Mouse (Mus musculus) intestine, embryonic 15.5 days (tissue): ENCODE results near the gene Cgnl1. TPM values are rescaled to one million over a fixed set of nuclear protein-coding genes. Genes with fewer than 3 reads are reported as not detected.
A peak's percentile ranks its signal among the peaks of the same experiment; 100 is the strongest.

ENCODE experiments used
- ATAC-seq: fragments of 200-750 bp; cut with Nextera tagmentation; 2 replicates; pipeline ENCODE4 v1.8.0; 2017; ENCODE audit warnings: moderate TSS enrichment, moderate library complexity
- H3K27ac ChIP-seq: fragments of 300-500 bp; sonication (generic); 2 replicates; pipeline ENCODE4 v1.5.1; 2015; ENCODE audit warnings: mild to moderate bottlenecking, inconsistent platforms
- H3K27me3 ChIP-seq: fragments of 300-500 bp; sonication (generic); replicated peaks from 2 replicates; pipeline ENCODE4 v1.6.1; 2015; ENCODE audit warnings: inconsistent platforms
- H3K36me3 ChIP-seq: fragments of 300-500 bp; sonication (generic); 2 replicates; pipeline ENCODE4 v1.6.1; 2015; ENCODE audit warnings: inconsistent platforms
- H3K4me1 ChIP-seq: fragments of 300-500 bp; sonication (generic); replicated peaks from 2 replicates; pipeline ENCODE4 v1.6.1; 2015; ENCODE audit warnings: inconsistent platforms
- H3K4me2 ChIP-seq: fragments of 300-500 bp; sonication (generic); replicated peaks from 2 replicates; pipeline ENCODE4 v1.6.1; 2015; ENCODE audit warnings: mild to moderate bottlenecking, inconsistent platforms
- H3K4me3 ChIP-seq: fragments of 300-500 bp; sonication (generic); replicated peaks from 2 replicates; pipeline ENCODE4 v1.5.1; 2015; ENCODE audit warnings: inconsistent platforms
- H3K9ac ChIP-seq: fragments of 300-500 bp; sonication (generic); 2 replicates; pipeline ENCODE4 v1.6.1; 2015; ENCODE audit warnings: inconsistent platforms
- H3K9me3 ChIP-seq: fragments of 300-500 bp; sonication (generic); 2 replicates; pipeline ENCODE4 v1.6.1; 2016; ENCODE audit warnings: inconsistent platforms
- WGBS: fragments of 180-500 bp; shearing (Covaris S2); methylation state at CpG from one replicate; pipeline ENCODE4 v1.1.7; 2015; 5-methylcytosine and 5-hydroxymethylcytosine counted together
- polyA plus RNA-seq: library from polyadenylated mRNA; unstranded; fragments of >200 nt; fragmentation: Nextera tagmentation; extraction: Ambion mirVana; gene quantifications from 2 replicates; pipeline ENCODE4 v1.2.1, GENCODE M21; 2015

Cgnl1 gene
- polyA plus RNA-seq, 1 experiment from 2014 or later, result 9.0 TPM

DNA sequence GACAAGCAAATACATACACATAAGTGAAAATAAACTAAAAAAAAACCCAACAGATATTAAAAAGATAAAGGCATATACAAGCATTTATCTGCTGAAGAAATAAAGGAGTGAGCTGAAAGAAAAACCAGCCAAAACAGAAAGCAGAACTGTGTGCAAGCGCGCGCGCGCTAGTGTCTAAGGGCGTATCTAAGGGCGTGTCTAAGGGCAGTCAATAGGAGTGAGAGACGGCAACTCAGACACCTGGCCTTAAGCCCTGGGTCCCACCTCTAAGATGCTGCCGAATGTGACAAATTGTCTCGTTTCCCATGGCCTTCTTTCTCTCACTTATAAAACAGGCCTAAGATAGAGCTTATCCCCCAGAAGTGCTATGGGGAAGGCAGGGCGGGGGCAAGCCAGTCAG, 6.9 kb downstream of the Cgnl1 start:
- peaks cover 15% of the 10 kb centered on the region for H3K4me1 ChIP-seq
- no peak overlapping the region for H3K27ac ChIP-seq
- no peaks in the 10 kb centered on the region for H3K36me3 ChIP-seq
- H3K27me3 ChIP-seq, result no peaks in the 10 kb centered on the region
- 50% methylated on average over 11 of the region's 11 CpGs for WGBS
- ATAC-seq, result 0 out of 2 replicates have a peak, but pooled peaks have one; percentile 42
- H3K4me2 ChIP-seq, result no peak overlapping the region
- no peak overlapping the region for H3K9ac ChIP-seq
- H3K4me3 ChIP-seq, result no peak overlapping the region
- no peaks in the 10 kb centered on the region for H3K9me3 ChIP-seq

DNA sequence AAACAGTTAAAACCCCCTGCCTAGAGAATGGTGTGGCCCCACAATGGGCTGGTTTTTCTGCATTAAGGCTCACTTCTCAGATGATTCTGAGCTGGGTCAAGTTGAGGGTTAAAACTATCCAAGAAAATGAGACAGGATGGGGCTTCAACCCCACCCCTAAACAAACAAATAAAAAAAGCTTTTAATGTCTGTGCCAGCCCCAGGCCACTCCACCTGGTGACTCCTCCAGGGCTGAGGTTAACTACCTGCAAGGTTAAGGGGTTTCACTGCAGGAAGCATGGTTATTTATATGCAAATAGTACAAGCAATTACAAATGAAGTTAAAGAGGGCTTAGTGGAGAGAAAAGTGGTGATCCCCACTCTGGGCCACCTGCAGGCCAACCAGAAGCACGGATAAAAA, 8.1 kb downstream of the Cgnl1 start:
- Histone ChIP-seq H3K27ac (no peak overlapping the region), H3K36me3 (no peaks in the 10 kb centered on the region), H3K9ac (no peak overlapping the region), H3K27me3 (no peaks in the 10 kb centered on the region), H3K4me2 (no peak overlapping the region), H3K4me3 (no peak overlapping the region), H3K4me1 (peaks cover 12% of the 10 kb centered on the region), H3K9me3 (no peaks in the 10 kb centered on the region)
- no peak for ATAC-seq
- 18% methylated on average over 1 of the region's 1 CpGs for WGBS

DNA sequence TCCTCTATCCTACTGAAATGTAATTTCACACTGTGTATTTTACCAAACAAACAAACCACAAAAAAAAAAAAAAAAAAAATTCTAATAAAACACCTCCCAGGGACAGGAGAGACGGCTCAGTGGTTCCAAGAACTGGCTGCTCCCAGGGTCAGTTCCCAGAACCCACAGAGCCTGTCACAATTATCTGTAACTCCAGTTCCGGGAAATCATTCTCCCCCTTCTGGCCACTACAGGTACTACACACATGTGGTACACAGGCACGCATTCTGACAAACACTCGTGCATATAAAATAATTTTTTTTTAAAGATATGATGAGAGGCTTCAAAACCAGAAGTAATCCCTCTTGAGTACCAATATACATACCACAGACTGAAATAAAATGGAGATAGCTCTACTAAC, 9.7 kb downstream of the Cgnl1 start:
- WGBS, result 88% methylated on average over 4 of the region's 4 CpGs
- Histone ChIP-seq H3K36me3 (no peaks in the 10 kb centered on the region), H3K4me3 (no peak overlapping the region), H3K4me1 (peaks cover 19% of the 10 kb centered on the region), H3K27ac (no peak overlapping the region), H3K4me2 (no peak overlapping the region), H3K27me3 (no peaks in the 10 kb centered on the region), H3K9me3 (no peaks in the 10 kb centered on the region), H3K9ac (no peak overlapping the region)
- ATAC-seq, result no peak

DNA sequence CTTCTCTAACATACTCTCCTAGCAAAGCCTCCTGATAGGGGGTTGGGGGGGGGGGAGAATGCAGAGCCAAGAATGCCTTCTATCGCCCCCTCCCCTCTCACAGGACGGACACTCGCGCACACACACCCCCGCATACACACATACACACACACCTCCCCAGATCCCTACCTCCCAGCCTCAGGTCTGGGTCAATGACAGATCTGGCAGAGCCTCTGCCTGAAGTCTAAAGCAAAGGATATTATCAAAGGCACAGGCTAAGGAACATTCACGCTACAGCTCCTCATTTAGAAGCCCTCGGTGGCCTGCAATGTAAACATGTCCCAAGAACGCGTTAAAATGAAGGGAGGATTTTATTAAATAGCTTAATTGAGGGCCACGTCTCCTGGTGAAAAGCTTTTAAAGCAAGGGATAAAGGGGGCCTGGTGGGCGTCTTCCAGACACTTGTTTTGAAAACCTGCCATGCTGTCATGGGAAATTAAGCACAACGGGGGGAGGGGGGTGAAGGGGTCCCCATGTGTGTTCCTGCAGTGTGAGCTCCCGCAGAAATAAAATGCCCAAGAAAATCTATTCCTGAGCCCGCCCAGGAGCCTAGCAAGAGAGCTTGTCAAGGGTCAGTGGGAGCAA, 10.8 kb downstream of the Cgnl1 start:
- H3K27ac ChIP-seq, result no peak overlapping the region
- H3K4me3 ChIP-seq, result no peak overlapping the region
- H3K4me1 ChIP-seq, result peaks cover 20% of the 10 kb centered on the region
- H3K9me3 ChIP-seq, result no peaks in the 10 kb centered on the region
- H3K36me3 ChIP-seq, result no peaks in the 10 kb centered on the region
- 25% methylated on average over 13 of the region's 14 CpGs for WGBS
- ATAC-seq, result no peak
- no peak overlapping the region for H3K4me2 ChIP-seq
- no peak overlapping the region for H3K9ac ChIP-seq
- no peaks in the 10 kb centered on the region for H3K27me3 ChIP-seq

DNA sequence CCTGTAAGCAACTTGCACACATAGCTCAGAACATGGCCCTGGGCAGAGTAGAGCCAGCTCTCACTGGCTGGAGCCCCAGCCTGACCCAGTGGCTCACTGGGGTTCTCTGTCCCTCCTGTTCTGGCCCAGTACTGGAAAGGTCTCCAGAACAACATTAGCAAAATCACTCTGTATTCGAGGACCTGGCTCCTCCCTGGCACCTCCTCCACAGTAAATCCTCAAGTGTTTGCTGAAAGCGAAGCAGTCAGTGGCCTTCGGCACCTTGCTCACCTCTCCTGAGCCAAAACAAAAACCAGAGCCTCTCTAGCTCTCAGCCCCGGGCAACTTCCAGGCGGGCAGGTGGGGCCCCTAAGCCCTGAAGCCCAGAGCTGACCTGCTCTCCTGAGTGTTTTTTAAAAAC, 11.5 kb downstream of the Cgnl1 start:
- peaks cover 20% of the 10 kb centered on the region for H3K4me1 ChIP-seq
- WGBS, result 25% methylated on average over 5 of the region's 5 CpGs
- no peak overlapping the region for H3K9ac ChIP-seq
- H3K27ac ChIP-seq, result no peak overlapping the region
- no peaks in the 10 kb centered on the region for H3K36me3 ChIP-seq
- H3K4me2 ChIP-seq, result no peak overlapping the region; the same call in 1 of the 2 replicates
- ATAC-seq, result 0 out of 2 replicates have a peak, but pooled peaks have one; percentile 34
- H3K9me3 ChIP-seq, result no peaks in the 10 kb centered on the region
- no peaks in the 10 kb centered on the region for H3K27me3 ChIP-seq
- no peak overlapping the region for H3K4me3 ChIP-seq

DNA sequence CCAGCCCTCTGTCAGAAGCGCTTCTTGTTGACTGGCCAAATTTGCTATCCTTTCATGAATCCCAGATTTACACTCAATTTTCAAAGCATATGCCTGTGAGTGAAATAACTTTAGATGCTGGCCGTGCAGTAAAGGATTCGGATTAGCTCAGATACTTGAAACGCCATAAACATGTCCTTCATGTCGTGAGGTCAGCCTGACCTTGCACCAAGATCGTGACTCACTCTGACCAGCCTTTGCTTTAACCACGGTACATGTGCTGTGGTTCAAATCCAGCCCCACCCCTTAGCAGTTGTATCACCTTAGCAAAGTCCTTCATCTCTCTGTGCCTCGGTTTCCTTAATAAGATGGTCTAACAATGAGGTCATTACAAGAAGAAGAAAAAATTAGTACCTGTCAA, 14.0 kb downstream of the Cgnl1 start:
- Histone ChIP-seq H3K4me2 (no peak overlapping the region), H3K9ac (no peak overlapping the region), H3K4me1 (peaks cover 23% of the 10 kb centered on the region), H3K27ac (no peak overlapping the region), H3K9me3 (no peaks in the 10 kb centered on the region), H3K36me3 (no peaks in the 10 kb centered on the region), H3K27me3 (no peaks in the 10 kb centered on the region), H3K4me3 (no peak overlapping the region)
- no peak for ATAC-seq
- 51% methylated on average over 8 of the region's 8 CpGs for WGBS

DNA sequence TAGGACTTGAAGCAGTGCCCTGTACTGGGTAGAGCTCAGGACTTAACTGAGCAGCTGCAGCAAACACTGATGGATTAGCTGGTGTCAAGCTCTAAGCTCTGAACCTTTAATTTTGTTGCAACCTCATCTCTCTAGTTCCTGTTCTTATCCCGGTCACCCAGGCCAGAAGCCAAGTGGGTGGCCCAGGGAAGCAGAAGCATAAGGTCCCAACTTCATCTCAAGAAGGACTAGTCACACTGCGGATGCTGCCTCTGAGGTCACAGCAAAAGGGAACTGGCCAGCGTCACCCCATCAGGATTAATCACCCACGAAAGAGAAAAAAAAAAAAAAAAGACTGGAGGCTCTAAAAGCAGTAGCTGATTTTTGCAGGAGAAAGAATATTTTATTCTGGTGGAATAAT, 14.5 kb downstream of the Cgnl1 start:
- H3K4me2 ChIP-seq, result no peak overlapping the region
- H3K9ac ChIP-seq, result no peak overlapping the region
- no peak overlapping the region for H3K27ac ChIP-seq
- ATAC-seq, result no peak
- no peak overlapping the region for H3K4me3 ChIP-seq
- H3K36me3 ChIP-seq, result no peaks in the 10 kb centered on the region
- H3K4me1 ChIP-seq, result peaks cover 23% of the 10 kb centered on the region
- H3K27me3 ChIP-seq, result no peaks in the 10 kb centered on the region
- WGBS, result 30% methylated on average over 4 of the region's 4 CpGs
- H3K9me3 ChIP-seq, result no peaks in the 10 kb centered on the region

DNA sequence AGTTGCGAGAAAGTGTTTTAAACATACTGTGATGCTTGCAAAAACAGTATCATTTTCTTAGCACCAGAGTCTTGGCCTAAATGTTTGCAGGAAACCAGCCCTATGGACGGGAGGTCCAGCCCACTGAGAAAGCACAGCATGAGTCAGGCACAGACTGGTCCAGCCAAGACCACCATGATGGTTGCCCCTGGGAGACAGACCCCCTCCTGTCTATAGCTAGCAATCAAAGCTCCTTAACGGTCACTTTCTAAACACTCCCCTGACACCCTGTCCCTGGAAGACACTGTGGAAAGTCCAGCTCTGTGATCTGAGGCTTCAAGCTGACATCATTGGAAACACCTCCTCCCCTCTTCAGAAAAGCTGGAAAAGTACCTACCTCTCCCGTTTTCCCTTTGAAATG, 17.4 kb downstream of the Cgnl1 start:
- no peaks in the 10 kb centered on the region for H3K36me3 ChIP-seq
- peaks cover 19% of the 10 kb centered on the region for H3K4me1 ChIP-seq
- H3K4me3 ChIP-seq, result no peak overlapping the region
- no peak overlapping the region for H3K27ac ChIP-seq
- 52% methylated on average over 4 of the region's 4 CpGs for WGBS
- no peak for ATAC-seq
- H3K4me2 ChIP-seq, result no peak overlapping the region
- H3K9me3 ChIP-seq, result no peaks in the 10 kb centered on the region
- no peaks in the 10 kb centered on the region for H3K27me3 ChIP-seq
- H3K9ac ChIP-seq, result no peak overlapping the region

DNA sequence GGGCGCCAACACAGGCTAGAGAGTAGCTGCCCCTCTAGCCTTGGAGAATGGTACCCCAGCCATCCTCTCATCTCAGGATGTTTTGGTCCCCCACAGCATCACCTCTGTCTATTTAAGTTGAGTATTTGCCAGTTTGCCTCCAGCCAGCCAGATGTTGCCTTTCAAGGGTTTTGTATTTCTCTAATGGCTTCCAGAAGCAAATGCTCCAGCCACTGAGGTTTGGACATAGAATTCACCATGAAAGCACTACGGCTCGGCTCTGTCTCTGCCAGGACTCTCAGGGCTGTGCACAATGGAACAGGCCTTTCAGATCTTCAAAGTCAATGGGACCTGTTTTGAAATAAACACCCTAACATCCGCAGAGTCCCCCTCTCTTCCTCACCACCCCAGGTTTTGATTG, 17.9 kb downstream of the Cgnl1 start:
- Histone ChIP-seq H3K27ac (no peak overlapping the region), H3K36me3 (no peaks in the 10 kb centered on the region), H3K27me3 (no peaks in the 10 kb centered on the region), H3K4me1 (peaks cover 19% of the 10 kb centered on the region), H3K9ac (no peak overlapping the region), H3K4me3 (no peak overlapping the region), H3K9me3 (no peaks in the 10 kb centered on the region), H3K4me2 (no peak overlapping the region)
- ATAC-seq, result no peak
- WGBS, result 53% methylated on average over 4 of the region's 4 CpGs

DNA sequence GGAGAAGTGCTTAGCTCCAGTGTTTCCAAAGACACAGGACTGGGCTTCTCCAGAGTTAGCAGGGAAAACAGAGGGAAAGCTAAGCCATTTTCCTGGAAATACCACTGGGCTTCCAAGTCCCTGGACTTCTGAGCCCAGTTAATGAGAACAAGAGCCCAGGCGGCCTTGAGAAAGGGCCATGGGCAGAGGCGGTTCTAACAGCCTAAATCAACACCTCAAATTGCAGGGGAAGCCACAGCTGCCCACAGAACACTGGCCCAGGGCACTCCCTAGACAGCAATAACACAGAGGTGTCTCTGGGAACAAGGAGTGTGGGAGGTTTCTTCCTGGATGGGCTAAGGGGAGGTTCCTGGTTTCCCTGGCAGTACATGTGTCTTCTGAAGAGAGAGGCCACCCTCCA, 18.3 kb downstream of the Cgnl1 start:
- Histone ChIP-seq H3K4me3 (no peak overlapping the region), H3K27ac (no peak overlapping the region), H3K4me2 (no peak overlapping the region), H3K9ac (no peak overlapping the region), H3K27me3 (no peaks in the 10 kb centered on the region), H3K9me3 (no peaks in the 10 kb centered on the region), H3K4me1 (peaks cover 19% of the 10 kb centered on the region), H3K36me3 (no peaks in the 10 kb centered on the region)
- no peak for ATAC-seq
- 43% methylated on average over 2 of the region's 2 CpGs for WGBS

DNA sequence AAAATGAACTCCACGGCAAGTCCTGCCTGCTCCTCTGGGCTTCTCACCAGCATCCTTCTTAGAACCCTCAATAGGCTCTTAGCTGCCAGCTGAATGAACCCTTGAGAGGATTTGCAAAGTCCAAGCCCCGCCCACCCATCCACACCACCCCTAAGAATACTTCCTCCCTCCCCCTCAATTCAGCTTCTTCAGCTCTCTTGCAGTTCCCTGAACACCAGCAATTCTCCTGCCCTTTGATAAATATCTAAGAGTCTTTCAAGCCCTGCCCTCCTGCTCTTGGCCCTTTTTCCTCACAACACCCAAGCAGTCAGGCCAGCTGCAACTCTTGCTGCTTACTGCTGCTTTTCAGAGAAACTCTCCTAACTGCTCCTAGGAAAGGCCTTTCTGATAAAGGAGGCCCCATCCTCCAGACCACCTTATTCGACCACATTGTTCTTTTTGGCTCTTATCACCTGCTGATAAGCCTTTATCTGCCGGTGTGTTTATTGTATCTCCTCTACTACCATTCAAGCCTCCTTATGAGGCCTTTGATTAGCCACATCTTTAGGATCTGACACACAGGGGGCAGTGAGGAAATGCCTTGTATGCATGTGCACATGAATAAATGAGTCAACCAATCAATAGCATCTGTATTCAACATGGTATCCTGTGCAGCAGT, 21.3 kb downstream of the Cgnl1 start:
- H3K27ac ChIP-seq, result no peak overlapping the region
- H3K4me3 ChIP-seq, result no peak overlapping the region
- H3K4me2 ChIP-seq, result no peak overlapping the region
- H3K9ac ChIP-seq, result no peak overlapping the region
- peaks cover 17% of the 10 kb centered on the region for H3K4me1 ChIP-seq
- peak; percentile 64 for ATAC-seq
- H3K27me3 ChIP-seq, result no peaks in the 10 kb centered on the region
- H3K36me3 ChIP-seq, result no peaks in the 10 kb centered on the region
- no peaks in the 10 kb centered on the region for H3K9me3 ChIP-seq
- 19% methylated on average over 4 of the region's 4 CpGs for WGBS

DNA sequence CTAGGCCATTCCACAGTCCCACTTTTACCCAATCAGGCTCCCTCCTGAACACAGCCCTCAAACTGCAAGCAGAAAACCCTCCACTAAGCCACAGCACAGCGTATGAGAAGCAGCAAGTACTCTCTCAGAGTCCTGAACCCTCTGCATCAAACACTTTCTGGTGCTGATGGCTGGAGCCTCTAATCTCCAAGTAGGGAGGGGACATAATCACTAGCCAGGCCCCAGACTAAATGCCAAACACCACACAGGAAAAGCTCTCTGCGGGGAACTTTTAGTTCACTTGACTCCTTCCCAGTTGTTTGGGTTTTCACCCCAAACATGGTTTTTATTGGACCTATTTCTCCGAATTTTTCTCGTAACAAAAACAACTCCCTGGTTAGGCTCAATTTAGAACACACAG, 25.0 kb downstream of the Cgnl1 start:
- H3K9me3 ChIP-seq, result no peaks in the 10 kb centered on the region
- WGBS, result 54% methylated on average over 4 of the region's 4 CpGs
- H3K27ac ChIP-seq, result no peak overlapping the region
- H3K4me3 ChIP-seq, result no peak overlapping the region
- H3K27me3 ChIP-seq, result no peaks in the 10 kb centered on the region
- ATAC-seq, result no peak
- peaks cover 10% of the 10 kb centered on the region; the same call in 1 of the 2 replicates for H3K4me1 ChIP-seq
- no peaks in the 10 kb centered on the region for H3K36me3 ChIP-seq
- no peak overlapping the region for H3K9ac ChIP-seq
- no peak overlapping the region for H3K4me2 ChIP-seq
